Mouse (Mus musculus) MEL (cell line): ENCODE measurements at regions not wholly inside any gene's neighbourhood (a gene's known extent, or its start where the extent isn't known, plus 50 kb on each side); places are given as distances from the start of the nearest gene placed in this dataset.

Experiments used
- DNase-seq: peaks from one replicate; pipeline ENCODE4 v3.0.0; 2011; ENCODE audit warnings: low read depth, low spot score
- H3K27ac ChIP-seq: 2 replicates; pipeline ENCODE4 v1.5.1; 2012; ENCODE audit warnings: low read depth, mild to moderate bottlenecking, control low read depth, low read length, moderate library complexity; ENCODE audit not compliant: control insufficient read depth
- H3K27me3 ChIP-seq, 2 experiments: fragments of 150-350 bp in 1 of 2; sonication (generic) in 1 of 2; 2 replicates each; pipeline ENCODE4 v1.6.1; 2012; ENCODE audit warnings: low read length in 2 of 2, mild to moderate bottlenecking in 2 of 2, improper control_type of control experiment in 1 of 2, moderate library complexity in 1 of 2; ENCODE audit not compliant: insufficient read depth in 2 of 2, control insufficient read depth in 1 of 2
- H3K36me3 ChIP-seq, 2 experiments: 2 replicates each; pipeline ENCODE4 v1.6.1; 2012 to 2014; ENCODE audit warnings: low read length in 2 of 2, improper control_type of control experiment in 1 of 2, inconsistent platforms in 1 of 2, mild to moderate bottlenecking in 1 of 2; ENCODE audit not compliant: insufficient read depth in 2 of 2, control insufficient read depth in 1 of 2
- H3K4me1 ChIP-seq, 2 experiments: fragments of 150-350 bp in 1 of 2; sonication (generic) in 1 of 2; 2 replicates each; pipeline ENCODE4 v1.6.1; 2012; ENCODE audit warnings: low read length in 2 of 2, improper control_type of control experiment in 1 of 2, mild to moderate bottlenecking in 1 of 2; ENCODE audit not compliant: insufficient read depth in 2 of 2, control insufficient read depth in 1 of 2
- H3K4me3 ChIP-seq, 2 experiments: fragments of 150-350 bp in 1 of 2; sonication (generic) in 1 of 2; 2 replicates each; pipeline ENCODE4 v1.5.1; 2012; ENCODE audit warnings: low read depth in 2 of 2, low read length in 2 of 2, mild to moderate bottlenecking in 2 of 2, moderate library complexity in 2 of 2, control low read depth in 1 of 2, improper control_type of control experiment in 1 of 2; ENCODE audit not compliant: control insufficient read depth in 1 of 2, insufficient read depth in 1 of 2
- H3K79me2 ChIP-seq: 2 replicates; pipeline ENCODE4 v1.6.1; 2012; ENCODE audit warnings: mild to moderate bottlenecking, low read length, moderate library complexity; ENCODE audit not compliant: control insufficient read depth, poor library complexity, insufficient read depth
- H3K9ac ChIP-seq: 2 replicates; pipeline ENCODE4 v1.6.1; 2012; ENCODE audit warnings: low read depth, mild to moderate bottlenecking, control low read depth, low read length, moderate library complexity; ENCODE audit not compliant: control insufficient read depth, poor library complexity, severe bottlenecking
- H3K9me3 ChIP-seq: fragments of 150-350 bp; sonication (generic); replicated peaks from 2 replicates; pipeline ENCODE4 v1.6.1; 2012; ENCODE audit warnings: mild to moderate bottlenecking, low read length, improper control_type of control experiment, moderate library complexity; ENCODE audit not compliant: insufficient read depth
- CHD1 ChIP-seq: IDR thresholded peaks from 2 replicates; pipeline ENCODE4 v1.6.1; 2012; ENCODE audit warnings: low read depth, mild to moderate bottlenecking, inconsistent platforms, low read length, improper control_type of control experiment
- CTCF ChIP-seq, 3 experiments: IDR thresholded peaks in 2 of 3; conservative IDR thresholded peaks in 1 of 3; 2 replicates each; pipeline ENCODE4 v1.5.1; 2011 to 2012; ENCODE audit warnings: low read length in 3 of 3, low read depth in 2 of 3, mild to moderate bottlenecking in 2 of 3, improper control_type of control experiment in 1 of 3, inconsistent platforms in 1 of 3, mixed read lengths in 1 of 3, moderate library complexity in 1 of 3; ENCODE audit not compliant: control insufficient read depth in 1 of 3, insufficient read depth in 1 of 3, poor library complexity in 1 of 3, severe bottlenecking in 1 of 3
- EP300 ChIP-seq, 2 experiments: IDR thresholded peaks; 2 replicates each; pipeline ENCODE4 v1.6.1; 2011; ENCODE audit warnings: improper control_type of control experiment in 2 of 2, low read length in 2 of 2, low read depth in 1 of 2, mild to moderate bottlenecking in 1 of 2
- MEF2A ChIP-seq: IDR thresholded peaks from 2 replicates; pipeline ENCODE4 v1.6.1; 2014; ENCODE audit warnings: low read depth, mild to moderate bottlenecking, inconsistent platforms, low read length, improper control_type of control experiment; ENCODE audit not compliant: poor library complexity, insufficient replicate concordance, severe bottlenecking; ENCODE audit errors: extremely low read depth
- MYB ChIP-seq: IDR thresholded peaks from 2 replicates; pipeline ENCODE4 v1.6.1; 2011; ENCODE audit warnings: mild to moderate bottlenecking, low read depth, low read length, improper control_type of control experiment
- MYC ChIP-seq: IDR thresholded peaks from 2 replicates; pipeline ENCODE4 v1.6.1; 2011; ENCODE audit warnings: low read depth, mild to moderate bottlenecking, low read length, improper control_type of control experiment, moderate library complexity
- NRF1 ChIP-seq: IDR thresholded peaks from 2 replicates; pipeline ENCODE4 v1.6.1; 2014; ENCODE audit warnings: low read depth, mild to moderate bottlenecking, inconsistent platforms, low read length, improper control_type of control experiment, moderate library complexity; ENCODE audit not compliant: poor library complexity, insufficient read depth, severe bottlenecking
- POLR2A ChIP-seq, 2 experiments: IDR thresholded peaks; 2 replicates each; pipeline ENCODE4 v1.6.1; 2011 to 2012; ENCODE audit warnings: low read length in 2 of 2, mild to moderate bottlenecking in 2 of 2, control low read depth in 1 of 2, improper control_type of control experiment in 1 of 2, low read depth in 1 of 2, moderate library complexity in 1 of 2; ENCODE audit not compliant: control insufficient read depth in 1 of 2, insufficient read depth in 1 of 2, poor library complexity in 1 of 2
- RAD21 ChIP-seq: IDR thresholded peaks from 2 replicates; pipeline ENCODE4 v1.6.1; 2011; ENCODE audit warnings: mild to moderate bottlenecking, low read depth, low read length, improper control_type of control experiment
- SIN3A ChIP-seq: IDR thresholded peaks from 2 replicates; pipeline ENCODE4 v1.6.1; 2012; ENCODE audit warnings: low read length, improper control_type of control experiment, inconsistent platforms
- SMC3 ChIP-seq: IDR thresholded peaks from 2 replicates; pipeline ENCODE4 v1.6.1; 2011; ENCODE audit warnings: low read depth, low read length, improper control_type of control experiment
- TAL1 ChIP-seq: IDR thresholded peaks from 2 replicates; pipeline ENCODE4 v1.6.1; 2012; ENCODE audit warnings: mild to moderate bottlenecking, inconsistent platforms, low read length, moderate library complexity, mixed read lengths
- UBTF ChIP-seq: IDR thresholded peaks from 2 replicates; pipeline ENCODE4 v1.6.1; 2012; ENCODE audit warnings: low read depth, mild to moderate bottlenecking, inconsistent platforms, low read length, improper control_type of control experiment, moderate library complexity, borderline replicate concordance; ENCODE audit not compliant: insufficient read depth
- USF1 ChIP-seq: IDR thresholded peaks from 2 replicates; pipeline ENCODE4 v1.6.1; 2014; ENCODE audit warnings: low read depth, mild to moderate bottlenecking, inconsistent platforms, low read length, improper control_type of control experiment, moderate library complexity
- ZC3H11A ChIP-seq: IDR thresholded peaks from 2 replicates; pipeline ENCODE4 v1.6.1; 2012; ENCODE audit warnings: low read depth, mild to moderate bottlenecking, inconsistent platforms, low read length, improper control_type of control experiment
- ZKSCAN1 ChIP-seq: IDR thresholded peaks from 2 replicates; pipeline ENCODE4 v1.6.1; 2012; ENCODE audit warnings: low read depth, mild to moderate bottlenecking, inconsistent platforms, low read length, improper control_type of control experiment, moderate library complexity
- ZMIZ1 ChIP-seq: IDR thresholded peaks from 2 replicates; pipeline ENCODE4 v1.6.1; 2012; ENCODE audit warnings: low read depth, mild to moderate bottlenecking, inconsistent platforms, low read length, improper control_type of control experiment, moderate library complexity

- Histone ChIP-seq H3K9me3 (no peaks in the 10 kb centered on the region), H3K4me1 (no peaks in the 10 kb centered on the region), H3K27me3 (no peaks in the 10 kb centered on the region), H3K9ac (no peak overlapping the region), H3K79me2 (no peaks in the 10 kb centered on the region), H3K27ac (no peak overlapping the region), H3K4me3 (no peak overlapping the region), H3K36me3 (no peaks in the 10 kb centered on the region)
- no peak for TF ChIP-seq MYB
- no peak for TF ChIP-seq NRF1
- TF ChIP-seq MEF2A, result no peak
- no peak for TF ChIP-seq UBTF
- no peak for TF ChIP-seq CHD1
- no peak for DNase-seq
Measured at GRCm38 (mm10) chr15:41970877-41971276, 1836.7 kb downstream of the 9330182O14Rik start.

GRCm38 (mm10) chr15:41973263-41973662 is 1839.1 kb downstream of the 9330182O14Rik start:
- no peaks in the 10 kb centered on the region for H3K36me3 ChIP-seq
- no peak overlapping the region for H3K9ac ChIP-seq
- H3K4me3 ChIP-seq, result no peak overlapping the region
- no peak overlapping the region for H3K27ac ChIP-seq
- H3K27me3 ChIP-seq, result no peaks in the 10 kb centered on the region
- no peaks in the 10 kb centered on the region for H3K4me1 ChIP-seq
- no peaks in the 10 kb centered on the region for H3K9me3 ChIP-seq
- peak; percentile 91 for DNase-seq
- TF ChIP-seq MYC, result no peak
- TF ChIP-seq RAD21, result peak; percentile 83
- TF ChIP-seq SMC3, result peak; percentile 94
- TF ChIP-seq ZKSCAN1, result no peak
- no peak for TF ChIP-seq USF1
- TF ChIP-seq ZC3H11A, result peak; percentile 91
- no peak for TF ChIP-seq ZMIZ1
- TF ChIP-seq EP300 (IDR thresholded peaks at IDR 0.05; ENCODE audit: low read depth in 1 of 2, low read length in 2 of 2), result no peak
- TF ChIP-seq TAL1, result no peak
- no peak for TF ChIP-seq POLR2A (IDR thresholded peaks at IDR 0.05; ENCODE audit: control insufficient read depth in 1 of 2, insufficient read depth in 1 of 2, low read depth in 1 of 2, low read length in 2 of 2, poor library complexity in 1 of 2)
- TF ChIP-seq SIN3A, result no peak
- peak; percentile 75 to 88 (median 82) for TF ChIP-seq CTCF (IDR thresholded peaks at IDR 0.05 in 2 of 3, conservative IDR thresholded peaks at IDR 0.05 in 1 of 3; ENCODE audit: control insufficient read depth in 1 of 3, insufficient read depth in 1 of 3, low read depth in 2 of 3, low read length in 3 of 3, poor library complexity in 1 of 3, severe bottlenecking in 1 of 3)
- TF ChIP-seq, all 39 proteins: peak for 4
- H3K79me2 ChIP-seq, result no peaks in the 10 kb centered on the region
